Mouse (Mus musculus) adrenal gland, postnatal 0 days (tissue): ENCODE data around the gene Stradb. TPM values are rescaled to one million over a fixed set of nuclear protein-coding genes. Genes with fewer than 3 reads are reported as not detected.

Experiments used
- polyA plus RNA-seq: library from polyadenylated mRNA; unstranded; fragments of >200 nt; fragmentation: Nextera tagmentation; extraction: Ambion mirVana; gene quantifications from 2 replicates; pipeline ENCODE4 v1.2.1, GENCODE M21; 2015

The Stradb gene
- 19.5 and 31.1 TPM in 2 replicates for polyA plus RNA-seq

GRCm38 (mm10) chr1:58973366-58974221 is at the start of gene Stradb, which contains the start of gene Trak2:
Gene Stradb, plus strand, starts transcription at chr1:58973522.
Gene Trak2, minus strand, starts transcription at chr1:58973430.

Other genes with a start within 250 kb of the Stradb start
- 15.5 and 27.8 TPM in 2 replicates for gene Casp8, start 178.1 kb upstream of the Stradb start, polyA plus RNA-seq
- gene Trak2, start 92 bp upstream of the Stradb start, polyA plus RNA-seq = 8.3 and 8.8 TPM in 2 replicates
- gene C2cd6, start 121.4 kb downstream of the Stradb start, polyA plus RNA-seq = not detected in 2 replicates
- 30.3 and 30.9 TPM in 2 replicates for gene Tmem237, start 146.9 kb downstream of the Stradb start, polyA plus RNA-seq
- 0.30 and 0.35 TPM in 2 replicates for gene Mpp4, start 189.9 kb downstream of the Stradb start, polyA plus RNA-seq